Mouse (Mus musculus) heart, adult 2 months (tissue): ENCODE data around the gene Sspo.

Source experiments
- CTCF ChIP-seq: fragments of 200-600 bp; IDR thresholded peaks from 2 replicates; pipeline ENCODE4 v1.8.1; 2022; ENCODE audit warnings: antibody characterized with exemption, mild to moderate bottlenecking, moderate library complexity
- EP300 ChIP-seq: fragments of 200-500 bp; IDR thresholded peaks from 2 replicates; pipeline ENCODE4 v1.6.1; 2011; ENCODE audit warnings: low read depth, low read length, control low read depth; ENCODE audit not compliant: insufficient read depth

GRCm38 (mm10) chr6:48533475-48533874 lies 85.4 kb downstream of the Sspo start:
- TF ChIP-seq EP300 (no peak), CTCF (no peak)
